Comparison of ENCODE assay signal across 15 mouse cellular contexts in the genomic region with DNA sequence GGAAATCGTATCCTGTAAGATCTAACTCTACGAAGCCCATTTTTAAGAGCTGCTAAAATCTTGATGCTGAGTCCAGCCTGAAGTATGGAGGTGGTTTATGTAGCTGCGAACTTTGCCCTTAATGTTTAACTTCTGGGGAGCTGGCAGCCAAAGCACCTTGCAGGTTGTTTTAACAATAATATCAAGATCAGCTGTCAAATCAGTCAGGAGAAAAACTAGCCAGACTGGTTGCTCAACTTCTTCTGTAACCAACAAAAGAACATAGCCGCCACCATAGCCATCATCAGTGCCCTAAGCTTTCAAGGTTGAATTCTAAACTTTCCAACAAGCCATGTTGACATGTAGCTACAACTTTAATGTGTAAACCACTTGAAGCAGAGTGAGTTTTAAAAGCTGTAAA.
A peak's percentile ranks its signal among the peaks of the same experiment; 100 is the strongest.
DNase-seq lines count a peak whose midpoint lies in the region; ATAC-seq and TF ChIP-seq lines count a peak whose summit lies in the region.
"Had no signal": no experiment of that assay in that cellular context is flagged by ENCODE, and none has a peak within 500 bp of the region (broad histone marks: within the 10 kb centered on the region; RNA-seq: fewer than 3 reads in every experiment).

No protein-coding gene starts in this region.

- no peak for TF ChIP-seq CTCF in lung, adult 2 months (IDR thresholded peaks at IDR 0.05; ENCODE audit: insufficient read depth, low read length)
- TF ChIP-seq CTCF in intestine, postnatal 0 days (IDR thresholded peaks at IDR 0.05; ENCODE audit: low read depth): no peak
- TF ChIP-seq CTCF in stomach, postnatal 0 days (IDR thresholded peaks at IDR 0.05; ENCODE audit: low read depth): no peak
- no peak for TF ChIP-seq CTCF in left cerebral cortex, adult 2 months (IDR thresholded peaks at IDR 0.05)

- peak; percentile 60; the same call in 1 of the 2 replicates for ATAC-seq in intestine, postnatal 0 days
- ATAC-seq in stomach, postnatal 0 days (ENCODE audit: low FRiP score, low TSS enrichment): peak; percentile 90
- ATAC-seq: activated CD4-positive, CD25-positive, alpha-beta regulatory T cell, adult 4 months had no signal

- H3K9me3 ChIP-seq in intestine, postnatal 0 days (ENCODE audit: control insufficient read depth): no peaks in the 10 kb centered on the region
- no peaks in the 10 kb centered on the region for H3K9me3 ChIP-seq in stomach, postnatal 0 days (ENCODE audit: control insufficient read depth, low read length)
- H3K9me3 ChIP-seq: midbrain, embryonic 12.5 days; neural tube, embryonic 12.5 days had no signal

- no peak overlapping the region for H3K4me2 ChIP-seq in intestine, postnatal 0 days (replicated peaks; ENCODE audit: low read depth)
- H3K4me2 ChIP-seq in stomach, postnatal 0 days (replicated peaks; ENCODE audit: low read depth): no peak overlapping the region
- H3K4me2 ChIP-seq: midbrain, embryonic 12.5 days; neural tube, embryonic 12.5 days had no signal

- peak; percentile 16 to 63 for DNase-seq in lung, adult 18-20 months
- no peak for DNase-seq in lung, adult 2 months
- DNase-seq in kidney, postnatal 25 days: peak; percentile 64 to 72
- peak; percentile 66 for DNase-seq in stomach, postnatal 0 days (ENCODE audit: low spot score)
- no peak for DNase-seq in heart, postnatal 10 days
- DNase-seq in natural killer cell, adult 2 months (ENCODE audit: low spot score in 2 of 2): no peak
- no peak for DNase-seq in left cerebral cortex, adult 2 months (ENCODE audit: extremely low spot score in 1 of 2, low spot score in 2 of 2)
- DNase-seq: cerebellum, postnatal 25 days; heart, postnatal 4 days; right cerebral cortex, postnatal 14 days had no signal

- no peaks in the 10 kb centered on the region for H3K27me3 ChIP-seq in intestine, postnatal 0 days (replicated peaks; ENCODE audit: control insufficient read depth, insufficient read depth, low read length)
- H3K27me3 ChIP-seq in stomach, postnatal 0 days (ENCODE audit: control insufficient read depth, insufficient read depth, low read length): no peaks in the 10 kb centered on the region
- H3K27me3 ChIP-seq: midbrain, embryonic 12.5 days; neural tube, embryonic 12.5 days had no signal

- H3K9ac ChIP-seq in intestine, postnatal 0 days (ENCODE audit: low read depth, low read length): no peak overlapping the region
- no peak overlapping the region for H3K9ac ChIP-seq in stomach, postnatal 0 days (ENCODE audit: low read length)
- H3K9ac ChIP-seq: midbrain, embryonic 12.5 days; neural tube, embryonic 12.5 days had no signal

- no peak overlapping the region for H3K27ac ChIP-seq in intestine, postnatal 0 days (ENCODE audit: low read depth, low read length)
- H3K27ac ChIP-seq in stomach, postnatal 0 days (replicated peaks): peak overlapping the region; percentile 49; the same call in 1 of the 2 replicates
- H3K27ac ChIP-seq in left cerebral cortex, adult 2 months: no peak overlapping the region
- H3K27ac ChIP-seq: midbrain, embryonic 12.5 days; neural tube, embryonic 12.5 days had no signal

- no peak for TF ChIP-seq POLR2A in lung, adult 2 months (IDR thresholded peaks at IDR 0.05; ENCODE audit: borderline replicate concordance, extremely low read depth, low read depth, low read length)

- TF ChIP-seq EP300 in stomach, postnatal 0 days (optimal IDR thresholded peaks at IDR 0.05): peak; percentile 90

- H3K4me3 ChIP-seq in lung, adult 2 months (replicated peaks; ENCODE audit: extremely low read depth, low read depth, low read length): no peak overlapping the region
- H3K4me3 ChIP-seq in intestine, postnatal 0 days (ENCODE audit: low read depth, low read length): no peak overlapping the region
- H3K4me3 ChIP-seq in stomach, postnatal 0 days (ENCODE audit: low read depth, low read length): no peak overlapping the region
- no peak overlapping the region for H3K4me3 ChIP-seq in left cerebral cortex, adult 2 months
- H3K4me3 ChIP-seq: midbrain, embryonic 12.5 days; neural tube, embryonic 12.5 days had no signal

- WGBS in lung, adult 2 months: 41% methylated on average over 4 of the region's 4 CpGs
- WGBS in intestine, postnatal 0 days: 19% methylated on average over 4 of the region's 4 CpGs
- 21% methylated on average over 4 of the region's 4 CpGs for WGBS in stomach, postnatal 0 days

- no peaks in the 10 kb centered on the region for H3K36me3 ChIP-seq in intestine, postnatal 0 days (ENCODE audit: control insufficient read depth, insufficient read depth)
- no peaks in the 10 kb centered on the region for H3K36me3 ChIP-seq in stomach, postnatal 0 days (ENCODE audit: control insufficient read depth, insufficient read depth, low read length)
- H3K36me3 ChIP-seq: G1E; midbrain, embryonic 12.5 days; neural tube, embryonic 12.5 days had no signal

- intact Hi-C loops in heart, postnatal 10 days (cut with DNase I): no loop called here
- intact Hi-C loops in left cerebral cortex, adult 2 months (cut with DNase I): no loop called here

- H3K4me1 ChIP-seq in lung, adult 2 months (ENCODE audit: control insufficient read depth, insufficient read depth, low read length): no peaks in the 10 kb centered on the region
- H3K4me1 ChIP-seq in intestine, postnatal 0 days (replicated peaks; ENCODE audit: control insufficient read depth, insufficient read depth, low read length): no peaks in the 10 kb centered on the region
- no peaks in the 10 kb centered on the region for H3K4me1 ChIP-seq in stomach, postnatal 0 days (replicated peaks; ENCODE audit: control insufficient read depth, insufficient read depth)
- H3K4me1 ChIP-seq: midbrain, embryonic 12.5 days; neural tube, embryonic 12.5 days had no signal

Comparison
In these comparisons a context has a peak if more than half of its experiments do, and no peak if none do; other contexts are left out.
1. DNase-seq: peak in lung, adult 18-20 months (2 of 2), kidney, postnatal 25 days (2 of 2) and stomach, postnatal 0 days (single experiment); none in lung, adult 2 months (single experiment), heart, postnatal 10 days (0 of 2), natural killer cell, adult 2 months (0 of 2) and left cerebral cortex, adult 2 months (0 of 2).